20 mouse cellular contexts compared by ENCODE assay signal in the genomic region with DNA sequence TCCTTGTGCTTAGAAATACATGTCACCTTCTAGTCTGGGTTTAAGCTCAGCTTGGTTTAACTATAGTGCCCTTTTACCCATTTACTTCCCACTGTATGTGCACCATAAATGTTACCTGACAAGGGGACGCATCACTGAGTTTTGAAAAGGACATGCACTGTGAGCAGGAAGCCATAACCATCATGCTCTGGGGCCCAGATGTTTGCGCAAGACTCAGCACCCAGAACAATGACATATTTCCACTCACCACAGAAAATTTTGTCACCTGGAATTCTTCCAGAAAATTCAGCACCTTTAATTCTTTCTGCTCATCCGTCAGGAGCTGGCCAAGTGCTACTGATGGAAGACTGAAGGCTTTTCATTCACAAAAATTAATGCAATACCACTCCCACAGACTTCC.
"Had no signal": no experiment of that assay in that cellular context is flagged by ENCODE, and none has a peak within 500 bp of the region (broad histone marks: within the 10 kb centered on the region; RNA-seq: fewer than 3 reads in every experiment).

No protein-coding gene starts in this region.

- H3K36me3 ChIP-seq: heart, embryonic 10.5 days; heart, embryonic 12.5 days; intestine, embryonic 15.5 days; limb, embryonic 13.5 days; limb, embryonic 15.5 days; liver, embryonic 12.5 days had no signal

- H3K27ac ChIP-seq: heart, embryonic 10.5 days; hindbrain, embryonic 14.5 days; intestine, embryonic 15.5 days; layer of hippocampus, adult 2 months; left cerebral cortex, adult 2 months; limb, embryonic 13.5 days; limb, embryonic 15.5 days; liver, embryonic 12.5 days had no signal

- H3K4me1 ChIP-seq: heart, embryonic 10.5 days; heart, embryonic 12.5 days; intestine, embryonic 15.5 days; limb, embryonic 15.5 days; liver, embryonic 12.5 days had no signal

- H3K4me3 ChIP-seq: heart, embryonic 10.5 days; heart, embryonic 12.5 days; intestine, embryonic 15.5 days; layer of hippocampus, adult 2 months; left cerebral cortex, adult 2 months; limb, embryonic 13.5 days; limb, embryonic 15.5 days; liver, embryonic 12.5 days had no signal

- DNase-seq: gastrocnemius, postnatal 10 days; gastrocnemius, postnatal 25 days; heart, adult 18-20 months; heart, postnatal 10 days; heart, postnatal 36 days; kidney, adult 18-20 months; kidney, adult 8-10 months; kidney, postnatal 10 days; kidney, postnatal 25 days; kidney, postnatal 4 days; left cerebral cortex, postnatal 4 days had no signal

- H3K4me2 ChIP-seq: heart, embryonic 12.5 days; hindbrain, embryonic 14.5 days; intestine, embryonic 15.5 days; limb, embryonic 13.5 days; limb, embryonic 15.5 days; liver, embryonic 12.5 days had no signal

- H3K27me3 ChIP-seq: heart, embryonic 12.5 days; intestine, embryonic 15.5 days; limb, embryonic 13.5 days; limb, embryonic 15.5 days; liver, embryonic 12.5 days had no signal
